Mouse (Mus musculus): Measurements from ENCODE around the gene Izumo1. TPM values are rescaled to one million over a fixed set of nuclear protein-coding genes. Genes with fewer than 3 reads are reported as not detected.

Izumo1 gene
- polyA plus RNA-seq, 1 experiment from 2014 or later: 0.16 TPM

DNA sequence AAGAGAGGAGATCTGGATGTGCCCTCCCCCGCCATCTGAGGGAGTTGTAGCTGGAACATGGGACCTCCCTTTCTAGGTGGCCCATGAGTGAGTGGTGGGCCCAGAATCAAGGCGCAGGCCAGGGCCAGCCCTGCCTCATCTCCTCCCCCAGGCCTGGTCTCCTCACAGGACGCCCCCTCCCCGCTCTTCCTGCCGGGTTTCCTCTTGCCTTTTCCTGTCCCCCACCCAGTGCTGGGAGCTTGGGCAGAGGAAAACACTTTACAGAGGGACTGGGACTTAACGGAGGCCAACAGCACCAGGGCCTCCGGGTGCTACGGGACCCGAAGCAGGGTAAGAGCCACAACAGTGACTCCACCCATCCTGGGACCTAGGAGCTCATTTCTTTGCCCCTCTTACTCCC is 5.7 kb downstream of the Izumo1 start, which contains the start of gene Rasip1:
Gene Rasip1 (plus strand): TSS at position 228 of the 400 bp plus-strand sequence.
- peaks cover 6% of the 10 kb centered on the region for H3K4me1 ChIP-seq (replicated peaks; ENCODE audit: control insufficient read depth, insufficient read depth, low read length)
- 64% methylated on average over 9 of the region's 9 CpGs for WGBS
- H3K4me2 ChIP-seq (ENCODE audit: low read depth, low read length): peak within 1 kb of the TSS; percentile 98
- H3K4me3 ChIP-seq (ENCODE audit: low read length): peak within 1 kb of the TSS; percentile 63
- peak within 1 kb of the TSS; percentile 80 for H3K9ac ChIP-seq (ENCODE audit: low read length)
- no peaks in the 10 kb centered on the region for H3K36me3 ChIP-seq (ENCODE audit: control insufficient read depth, insufficient read depth, low read length)
- ATAC-seq (ENCODE audit: low read depth): peak; percentile 63
- peak within 1 kb of the TSS; percentile 74 for H3K27ac ChIP-seq (ENCODE audit: low read length)
- H3K9me3 ChIP-seq (ENCODE audit: control insufficient read depth, low read length): no peaks in the 10 kb centered on the region
- H3K27me3 ChIP-seq (ENCODE audit: control insufficient read depth, insufficient read depth, low read depth, low read length): peaks cover 9% of the 10 kb centered on the region; the same call in 1 of the 2 replicates

DNA sequence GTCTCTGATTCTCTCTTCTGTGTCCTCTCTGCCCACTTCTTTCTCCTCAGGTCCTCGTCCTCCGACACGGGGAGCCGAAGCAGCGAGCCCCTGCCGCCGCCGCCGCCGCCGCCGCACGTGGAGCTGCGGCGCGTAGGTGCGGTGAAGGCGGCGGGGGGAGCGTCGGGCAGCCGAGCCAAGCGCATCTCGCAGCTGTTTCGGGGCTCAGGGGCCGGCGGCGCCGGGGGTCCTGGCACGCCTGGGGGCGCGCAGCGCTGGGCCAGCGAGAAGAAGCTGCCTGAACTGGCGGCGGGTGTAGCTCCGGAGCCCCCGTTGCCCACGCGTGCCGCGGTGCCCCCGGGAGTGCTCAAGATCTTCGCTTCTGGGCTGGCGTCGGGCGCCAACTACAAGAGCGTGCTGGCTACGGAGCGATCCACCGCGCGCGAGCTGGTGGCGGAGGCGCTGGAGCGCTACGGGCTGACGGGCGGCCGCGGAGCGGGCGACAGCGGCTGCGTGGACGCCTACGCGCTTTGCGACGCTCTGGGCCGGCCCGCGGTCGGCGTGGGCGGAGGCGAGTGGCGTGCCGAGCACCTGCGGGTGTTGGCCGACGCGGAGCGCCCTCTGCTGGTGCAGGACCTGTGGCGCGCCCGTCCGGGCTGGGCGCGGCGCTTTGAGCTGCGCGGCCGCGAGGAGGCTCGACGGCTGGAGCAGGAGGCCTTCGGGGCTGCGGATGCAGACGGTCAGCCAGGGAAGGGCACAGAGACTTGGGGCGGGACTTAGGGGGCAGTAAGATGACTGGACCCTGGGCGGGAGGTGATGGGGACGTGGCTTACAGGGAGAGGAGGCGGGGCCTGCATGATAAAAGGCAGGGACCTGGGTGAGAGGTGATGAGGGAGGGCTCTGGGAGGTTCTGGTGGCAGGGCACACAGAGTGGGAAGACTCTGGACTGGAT is 7.0 kb downstream of the Izumo1 start:
- H3K4me1 ChIP-seq (replicated peaks; ENCODE audit: control insufficient read depth, insufficient read depth, low read length): peaks cover 13% of the 10 kb centered on the region
- peak overlapping the region; percentile 80 for H3K9ac ChIP-seq (ENCODE audit: low read length)
- no peaks in the 10 kb centered on the region for H3K36me3 ChIP-seq (ENCODE audit: control insufficient read depth, insufficient read depth, low read length)
- peak overlapping the region; percentile 67 for H3K27ac ChIP-seq (ENCODE audit: low read length)
- peak overlapping the region; percentile 63 for H3K4me3 ChIP-seq (ENCODE audit: low read length)
- H3K4me2 ChIP-seq (ENCODE audit: low read depth, low read length): peak overlapping the region; percentile 98
- WGBS: 1% methylated on average over 90 of the region's 105 CpGs
- H3K27me3 ChIP-seq (ENCODE audit: control insufficient read depth, insufficient read depth, low read depth, low read length): peaks cover 9% of the 10 kb centered on the region; the same call in 1 of the 2 replicates
- peak; percentile 81 for ATAC-seq (ENCODE audit: low read depth)
- H3K9me3 ChIP-seq (ENCODE audit: control insufficient read depth, low read length): no peaks in the 10 kb centered on the region

DNA sequence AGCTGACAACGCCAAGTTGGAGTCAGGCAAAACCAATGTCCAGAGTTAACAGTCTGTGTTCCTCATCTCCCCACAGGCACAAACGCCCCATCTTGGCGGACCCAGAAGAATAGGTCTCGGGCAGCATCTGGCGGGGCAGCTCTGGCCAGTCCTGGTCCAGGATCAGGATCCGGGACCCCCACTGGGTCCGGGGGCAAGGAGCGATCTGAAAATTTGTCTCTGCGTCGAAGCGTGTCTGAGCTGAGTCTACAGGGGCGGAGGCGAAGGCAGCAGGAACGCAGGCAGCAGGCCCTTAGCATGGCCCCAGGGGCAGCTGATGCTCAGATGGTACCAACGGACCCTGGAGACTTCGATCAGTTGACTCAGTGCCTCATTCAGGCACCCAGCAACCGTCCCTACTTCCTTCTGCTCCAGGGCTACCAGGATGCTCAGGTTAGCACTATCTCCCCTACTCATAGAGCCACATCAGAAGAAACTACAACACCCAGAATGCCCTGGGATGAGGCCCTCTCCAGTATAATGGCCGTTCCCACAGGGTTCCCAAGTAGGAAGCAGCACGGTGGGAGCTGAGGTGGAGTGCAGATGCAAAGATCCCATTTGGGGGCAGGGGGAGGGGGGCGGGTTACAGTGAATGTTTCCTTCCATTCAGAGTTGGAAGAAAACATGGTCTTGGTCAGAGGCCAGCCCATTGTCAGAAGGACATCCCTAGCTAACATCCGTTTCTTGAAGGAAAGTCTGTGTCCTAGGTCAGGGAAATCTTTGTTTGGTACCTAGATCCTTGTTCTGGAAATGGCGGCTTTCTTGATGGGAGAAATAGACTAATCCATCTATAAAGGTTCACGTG is 8.7 kb downstream of the Izumo1 start:
- H3K9ac ChIP-seq (ENCODE audit: low read length): no peak overlapping the region
- WGBS: 65% methylated on average over 23 of the region's 23 CpGs
- H3K27ac ChIP-seq (ENCODE audit: low read length): 0 out of 2 replicates have a peak overlapping the region, but pooled peaks have one; percentile 22
- H3K9me3 ChIP-seq (ENCODE audit: control insufficient read depth, low read length): no peaks in the 10 kb centered on the region
- H3K4me2 ChIP-seq (ENCODE audit: low read depth, low read length): peak overlapping the region; percentile 6; the same call in 1 of the 2 replicates
- peaks cover 9% of the 10 kb centered on the region; the same call in 1 of the 2 replicates for H3K27me3 ChIP-seq (ENCODE audit: control insufficient read depth, insufficient read depth, low read depth, low read length)
- H3K4me1 ChIP-seq (replicated peaks; ENCODE audit: control insufficient read depth, insufficient read depth, low read length): peaks cover 16% of the 10 kb centered on the region
- H3K36me3 ChIP-seq (ENCODE audit: control insufficient read depth, insufficient read depth, low read length): no peaks in the 10 kb centered on the region
- ATAC-seq (ENCODE audit: low read depth): peak; percentile 15; the same call in 1 of the 2 replicates
- no peak overlapping the region for H3K4me3 ChIP-seq (ENCODE audit: low read length)

DNA sequence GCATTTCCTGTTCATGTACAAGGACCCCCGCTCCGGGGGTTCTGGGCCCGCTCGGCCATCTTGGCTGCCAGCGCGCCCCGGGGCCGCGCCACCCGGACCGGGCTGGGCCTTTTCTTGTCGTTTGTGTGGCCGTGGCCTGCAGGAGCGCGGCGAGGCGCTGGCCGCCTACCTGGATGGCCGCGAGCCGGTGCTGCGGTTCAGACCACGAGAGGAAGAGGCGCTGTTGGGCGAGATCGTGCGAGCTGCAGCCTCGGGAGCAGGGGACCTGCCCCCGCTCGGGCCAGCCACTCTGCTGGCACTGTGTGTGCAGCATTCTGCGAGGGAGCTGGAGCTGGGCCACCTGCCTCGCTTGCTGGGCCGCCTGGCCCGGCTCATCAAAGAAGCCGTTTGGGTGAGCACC is 10.9 kb downstream of the Izumo1 start:
- H3K4me1 ChIP-seq (replicated peaks; ENCODE audit: control insufficient read depth, insufficient read depth, low read length): peaks cover 30% of the 10 kb centered on the region
- H3K36me3 ChIP-seq (ENCODE audit: control insufficient read depth, insufficient read depth, low read length): peaks cover 9% of the 10 kb centered on the region
- no peaks in the 10 kb centered on the region for H3K9me3 ChIP-seq (ENCODE audit: control insufficient read depth, low read length)
- peak overlapping the region; percentile 26 for H3K4me3 ChIP-seq (ENCODE audit: low read length)
- peak; percentile 29 for ATAC-seq (ENCODE audit: low read depth)
- H3K9ac ChIP-seq (ENCODE audit: low read length): peak overlapping the region; percentile 68
- peak overlapping the region; percentile 53 for H3K4me2 ChIP-seq (ENCODE audit: low read depth, low read length)
- H3K27ac ChIP-seq (ENCODE audit: low read length): no peak overlapping the region
- 18% methylated on average over 35 of the region's 35 CpGs for WGBS
- peaks cover 9% of the 10 kb centered on the region; the same call in 1 of the 2 replicates for H3K27me3 ChIP-seq (ENCODE audit: control insufficient read depth, insufficient read depth, low read depth, low read length)

DNA sequence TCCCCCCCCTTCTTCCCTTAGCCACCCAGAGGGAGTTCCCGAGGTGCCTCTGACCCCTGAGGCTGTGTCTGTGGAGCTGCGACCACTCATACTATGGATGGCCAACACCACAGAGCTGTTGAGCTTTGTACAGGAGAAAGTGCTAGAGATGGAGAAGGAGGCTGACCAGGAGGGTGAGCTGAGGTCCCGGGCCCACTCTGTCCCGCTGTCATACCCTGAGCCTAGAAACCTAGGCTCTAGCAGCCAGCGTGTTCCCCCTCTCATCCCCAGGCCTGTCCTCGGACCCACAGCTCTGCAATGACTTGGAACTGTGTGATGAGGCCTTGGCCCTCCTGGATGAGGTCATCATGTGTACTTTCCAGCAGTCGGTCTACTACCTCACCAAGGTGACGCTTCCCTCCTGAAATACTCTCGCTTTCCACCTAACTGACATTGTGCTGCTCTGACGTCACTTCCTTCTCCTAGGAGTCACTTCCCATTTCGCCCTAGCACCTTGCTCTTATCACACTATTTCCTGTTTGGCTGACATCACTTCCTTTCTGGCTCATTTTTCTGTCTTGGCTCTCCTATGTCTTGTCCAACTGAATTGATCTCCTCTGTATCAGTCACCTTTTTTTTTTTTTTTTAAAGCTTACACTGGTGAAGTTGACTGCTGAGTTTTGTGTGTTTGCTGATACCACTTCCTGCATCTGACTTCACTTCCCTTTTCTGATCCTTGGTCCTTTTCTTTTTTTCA is 13.5 kb downstream of the Izumo1 start:
- WGBS: 73% methylated on average over 11 of the region's 11 CpGs
- no peaks in the 10 kb centered on the region for H3K9me3 ChIP-seq (ENCODE audit: control insufficient read depth, low read length)
- H3K4me3 ChIP-seq (ENCODE audit: low read length): no peak overlapping the region
- peaks cover 9% of the 10 kb centered on the region for H3K36me3 ChIP-seq (ENCODE audit: control insufficient read depth, insufficient read depth, low read length)
- ATAC-seq (ENCODE audit: low read depth): no peak
- H3K9ac ChIP-seq (ENCODE audit: low read length): no peak overlapping the region
- H3K4me2 ChIP-seq (ENCODE audit: low read depth, low read length): peak overlapping the region; percentile 16; the same call in 1 of the 2 replicates
- H3K27me3 ChIP-seq (ENCODE audit: control insufficient read depth, insufficient read depth, low read depth, low read length): no peaks in the 10 kb centered on the region
- H3K27ac ChIP-seq (ENCODE audit: low read length): peak overlapping the region; percentile 88
- peaks cover 45% of the 10 kb centered on the region for H3K4me1 ChIP-seq (replicated peaks; ENCODE audit: control insufficient read depth, insufficient read depth, low read length)

DNA sequence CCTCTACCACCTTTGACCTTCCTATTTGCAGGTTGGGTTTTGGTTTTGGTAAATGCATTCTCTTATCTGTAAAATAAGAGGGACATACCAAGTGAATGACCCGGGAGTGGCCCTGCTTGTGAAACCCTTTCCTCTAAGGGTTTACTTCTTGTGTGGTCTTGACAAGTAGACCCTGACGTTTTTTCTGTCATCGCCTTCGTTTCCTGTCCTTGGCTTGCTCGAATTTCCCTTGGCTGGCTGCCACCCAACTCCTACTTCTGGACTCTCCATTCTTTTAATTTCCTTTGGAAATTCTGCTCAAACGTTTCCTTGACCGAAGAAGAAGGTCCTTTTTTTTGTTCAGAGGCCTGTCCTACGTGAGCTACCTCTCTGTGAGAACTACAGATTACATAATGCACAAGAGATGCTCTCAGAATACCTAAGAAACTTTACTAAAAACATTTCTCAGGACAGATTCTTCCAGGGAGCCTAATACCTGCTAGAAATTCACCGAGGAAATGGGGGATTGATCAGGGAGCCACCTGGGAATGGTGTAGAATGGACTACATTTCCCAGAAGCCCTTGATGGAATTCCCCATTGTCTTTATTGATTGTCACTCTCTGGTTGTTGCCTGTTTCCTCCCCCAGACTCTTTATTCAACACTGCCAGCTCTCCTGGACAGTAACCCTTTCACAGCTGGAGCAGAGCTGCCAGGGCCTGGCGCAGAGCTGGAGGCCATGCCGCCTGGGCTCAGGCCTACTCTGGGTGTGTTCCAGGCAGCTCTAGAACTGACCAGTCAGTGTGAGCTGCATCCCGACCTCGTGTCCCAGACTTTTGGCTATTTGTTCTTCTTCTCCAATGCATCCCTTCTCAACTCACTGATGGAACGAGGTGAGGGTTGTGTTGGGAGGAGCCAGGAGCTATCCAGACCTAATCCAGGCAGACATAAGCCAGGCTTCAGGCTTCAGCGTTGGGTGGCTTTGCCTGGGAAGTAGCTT is 14.4 kb downstream of the Izumo1 start:
- Histone ChIP-seq H3K9me3 (ENCODE audit: control insufficient read depth, low read length) (no peaks in the 10 kb centered on the region), H3K27ac (ENCODE audit: low read length) (peak overlapping the region; percentile 88), H3K36me3 (ENCODE audit: control insufficient read depth, insufficient read depth, low read length) (peaks cover 9% of the 10 kb centered on the region), H3K4me1 (replicated peaks; ENCODE audit: control insufficient read depth, insufficient read depth, low read length) (peaks cover 53% of the 10 kb centered on the region), H3K4me2 (ENCODE audit: low read depth, low read length) (peak overlapping the region; percentile 16), H3K27me3 (ENCODE audit: control insufficient read depth, insufficient read depth, low read depth, low read length) (no peaks in the 10 kb centered on the region), H3K9ac (ENCODE audit: low read length) (no peak overlapping the region), H3K4me3 (ENCODE audit: low read length) (no peak overlapping the region)
- ATAC-seq (ENCODE audit: low read depth): peak; percentile 29
- 46% methylated on average over 15 of the region's 15 CpGs for WGBS

DNA sequence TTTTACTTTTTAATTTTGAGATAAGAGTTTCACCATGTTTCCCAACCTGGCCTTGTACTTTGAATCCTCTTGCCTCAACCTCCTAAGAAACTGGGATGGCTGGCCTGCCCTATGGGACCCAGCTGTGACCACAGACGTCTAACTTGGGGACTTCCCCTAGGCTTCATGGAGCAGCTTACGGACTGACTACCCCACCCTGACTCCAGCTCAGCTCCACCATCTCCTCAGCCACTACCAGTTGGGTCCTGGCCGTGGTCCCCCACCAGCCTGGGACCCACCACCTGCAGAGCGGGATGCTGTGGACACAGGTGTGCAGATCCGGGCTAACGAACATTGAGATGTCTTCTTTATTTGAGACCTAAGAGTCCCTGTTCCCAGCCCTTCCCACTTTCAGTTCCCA is 16.1 kb downstream of the Izumo1 start:
- H3K4me1 ChIP-seq (replicated peaks; ENCODE audit: control insufficient read depth, insufficient read depth, low read length): peaks cover 63% of the 10 kb centered on the region
- no peak for ATAC-seq (ENCODE audit: low read depth)
- 83% methylated on average over 6 of the region's 6 CpGs for WGBS
- H3K9me3 ChIP-seq (ENCODE audit: control insufficient read depth, low read length): no peaks in the 10 kb centered on the region
- peaks cover 9% of the 10 kb centered on the region for H3K36me3 ChIP-seq (ENCODE audit: control insufficient read depth, insufficient read depth, low read length)
- no peaks in the 10 kb centered on the region for H3K27me3 ChIP-seq (ENCODE audit: control insufficient read depth, insufficient read depth, low read depth, low read length)
- H3K9ac ChIP-seq (ENCODE audit: low read length): no peak overlapping the region
- H3K4me3 ChIP-seq (ENCODE audit: low read length): no peak overlapping the region
- H3K27ac ChIP-seq (ENCODE audit: low read length): no peak overlapping the region
- peak overlapping the region; percentile 56; the same call in 1 of the 2 replicates for H3K4me2 ChIP-seq (ENCODE audit: low read depth, low read length)
